Mouse (Mus musculus) T-helper 17 cell (primary cell): ENCODE results near the gene Npas2.

Source experiments
- in situ Hi-C, 2 experiments: fragments of 300-600 bp; cut with MboI, MseI; formaldehyde crosslinking; loops; 1 replicate in 1 of 2; 2 replicates in 1 of 2; pipeline ENCODE4 v1.15.1; 2025; ENCODE audit warnings: high pct_unique_total_duplicates in 2 of 2

Npas2 gene

GRCm38 (mm10) chr1:39192997-39193861 lies at the start of gene Npas2:
Gene Npas2 (plus strand): TSS chr1:39193731.
- in situ Hi-C loops: no loop called here

- in situ Hi-C loops: no loop called here
Measured at GRCm38 (mm10) chr1:39156778-39157177, 36.8 kb upstream of the Npas2 start.

- in situ Hi-C loops: no loop called here
Measured at GRCm38 (mm10) chr1:39160167-39160566, 33.4 kb upstream of the Npas2 start.

GRCm38 (mm10) chr1:39163077-39163476 lies 30.5 kb upstream of the Npas2 start:
- in situ Hi-C loops: no loop called here

- in situ Hi-C loops: no loop called here
Measured at GRCm38 (mm10) chr1:39176690-39177089, 16.8 kb upstream of the Npas2 start.

- in situ Hi-C loops: no loop called here
Measured at GRCm38 (mm10) chr1:39177211-39177610, 16.3 kb upstream of the Npas2 start.

GRCm38 (mm10) chr1:39179806-39180205 lies 13.7 kb upstream of the Npas2 start:
- in situ Hi-C loops: no loop called here

- in situ Hi-C loops: no loop called here
Measured at GRCm38 (mm10) chr1:39180517-39180916, 13.0 kb upstream of the Npas2 start.

- in situ Hi-C loops: no loop called here
Measured at GRCm38 (mm10) chr1:39181901-39182300, 11.6 kb upstream of the Npas2 start.

- in situ Hi-C loops: no loop called here
Measured at GRCm38 (mm10) chr1:39185833-39186232, 7.7 kb upstream of the Npas2 start.

GRCm38 (mm10) chr1:39186711-39187437 lies 6.7 kb upstream of the Npas2 start:
- in situ Hi-C loops: no loop called here

GRCm38 (mm10) chr1:39191122-39191521 lies 2.4 kb upstream of the Npas2 start:
- in situ Hi-C loops: no loop called here

GRCm38 (mm10) chr1:39192460-39192996 lies 1.0 kb upstream of the Npas2 start:
- in situ Hi-C loops: no loop called here

GRCm38 (mm10) chr1:39193862-39194675 lies 538 bp downstream of the Npas2 start:
- in situ Hi-C loops: no loop called here

GRCm38 (mm10) chr1:39194959-39195358 lies 1.4 kb downstream of the Npas2 start:
- in situ Hi-C loops: no loop called here

- in situ Hi-C loops: no loop called here
Measured at GRCm38 (mm10) chr1:39196126-39196525, 2.6 kb downstream of the Npas2 start.

- in situ Hi-C loops: no loop called here
Measured at GRCm38 (mm10) chr1:39196676-39197375, 3.3 kb downstream of the Npas2 start.

GRCm38 (mm10) chr1:39205021-39205420 lies 11.5 kb downstream of the Npas2 start:
- in situ Hi-C loops: loop anchor here in 1 of 2 experiments (25.0 kb wide), 1 partner anchor 193 kb away; no protein-coding TSS in a partner anchor

- in situ Hi-C loops: loop anchor here in 1 of 2 experiments (25.0 kb wide), 1 partner anchor 193 kb away; no protein-coding TSS in a partner anchor
Measured at GRCm38 (mm10) chr1:39205697-39206096, 12.2 kb downstream of the Npas2 start.

- in situ Hi-C loops: loop anchor here in 1 of 2 experiments (25.0 kb wide), 1 partner anchor 195 kb away; no protein-coding TSS in a partner anchor
Measured at GRCm38 (mm10) chr1:39206942-39207341, 13.4 kb downstream of the Npas2 start.

- in situ Hi-C loops: loop anchor here (5.0 to 25.0 kb wide), 2 partner anchors 199 to 209 kb away; no protein-coding TSS in a partner anchor
Measured at GRCm38 (mm10) chr1:39210928-39211327, 17.4 kb downstream of the Npas2 start.
